Mouse (Mus musculus) natural killer cell, adult 2 months (primary cell): ENCODE data around the gene Hoxc13.

Source experiments
- DNase-seq, 2 experiments: peaks; one replicate each; pipeline ENCODE4 v3.0.0; 2022; ENCODE audit warnings: low spot score in 2 of 2

Gene Hoxc13

GRCm38 (mm10) chr15:102937036-102937666, 16.2 kb downstream of the Hoxc13 start:
- DNase-seq = no peak

- DNase-seq = no peak
Measured at GRCm38 (mm10) chr15:102939256-102940155, 18.6 kb downstream of the Hoxc13 start.

DNA sequence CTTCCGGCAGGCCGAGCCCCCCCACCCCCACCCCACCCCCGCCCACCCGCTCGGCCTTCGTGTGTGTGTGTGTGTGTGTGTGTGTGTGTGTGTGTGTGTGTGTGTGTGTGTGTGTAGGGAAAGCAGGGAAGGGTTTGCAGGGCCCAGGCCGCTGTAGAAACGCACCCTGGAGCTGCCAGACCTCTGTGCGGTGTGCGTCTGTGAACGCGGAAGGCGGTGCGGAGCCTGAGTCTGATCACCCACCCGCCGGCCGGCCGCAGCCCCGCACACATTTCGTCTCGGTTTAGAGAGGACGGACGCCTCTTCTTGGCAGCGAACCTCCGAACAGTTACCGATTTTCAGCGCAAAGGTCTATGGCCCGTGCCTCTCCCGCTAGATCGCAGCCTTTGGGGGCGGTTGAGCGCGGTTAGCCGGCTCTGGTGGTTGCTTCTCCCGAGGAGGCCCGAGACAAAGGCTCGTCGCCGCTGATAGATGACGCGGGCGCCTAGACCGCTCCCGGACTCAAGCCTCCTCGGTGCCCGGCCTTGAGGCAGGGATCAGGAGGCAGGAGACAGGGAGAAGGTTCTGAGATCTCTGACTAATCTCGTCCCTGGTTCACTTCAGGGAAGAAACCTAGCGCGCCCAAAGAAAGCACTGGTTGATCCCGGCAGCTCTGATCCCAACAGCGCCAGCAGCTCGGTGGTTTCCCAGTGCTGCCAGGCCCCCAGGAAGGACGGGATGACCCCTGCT, 22.0 kb downstream of the Hoxc13 start:
- DNase-seq = no peak

- DNase-seq = no peak
Measured at GRCm38 (mm10) chr15:102943468-102943813, 22.5 kb downstream of the Hoxc13 start.

GRCm38 (mm10) chr15:102945185-102946077, 24.5 kb downstream of the Hoxc13 start:
- DNase-seq = no peak

GRCm38 (mm10) chr15:102947276-102947675, 26.4 kb downstream of the Hoxc13 start:
- no peak for DNase-seq

- DNase-seq = no peak
Measured at GRCm38 (mm10) chr15:102948842-102949241, 27.9 kb downstream of the Hoxc13 start.

DNA sequence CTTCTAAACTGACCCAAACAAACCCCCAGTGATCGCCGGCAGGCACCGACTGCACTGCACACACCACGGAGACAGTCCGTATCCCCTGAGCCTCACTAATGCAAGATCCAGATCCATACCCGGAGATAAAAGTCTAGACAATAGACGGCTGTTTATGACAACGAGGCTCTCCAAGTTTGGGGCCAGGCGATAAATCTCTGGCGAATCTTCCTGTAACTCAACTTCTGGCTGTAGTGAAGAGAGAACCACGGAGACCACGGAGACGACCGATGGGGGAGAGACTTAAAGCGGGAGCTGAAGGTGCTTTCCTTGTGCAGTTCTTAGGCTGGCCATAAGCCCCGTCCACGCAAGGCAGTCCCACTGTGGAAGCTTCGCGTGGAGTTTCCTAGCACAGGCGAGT, 28.8 kb downstream of the Hoxc13 start:
- DNase-seq = no peak

GRCm38 (mm10) chr15:102950877-102951276, 30.0 kb downstream of the Hoxc13 start:
- DNase-seq = no peak

- DNase-seq = no peak
Measured at GRCm38 (mm10) chr15:102953561-102953960, 32.7 kb downstream of the Hoxc13 start.

- DNase-seq = no peak
Measured at GRCm38 (mm10) chr15:102954192-102955006, 33.5 kb downstream of the Hoxc13 start, which contains the start of gene Hoxc11. TSS of gene Hoxc11 (plus strand) at chr15:102954427.

GRCm38 (mm10) chr15:102955007-102955382, 34.1 kb downstream of the Hoxc13 start:
- DNase-seq = no peak

- no peak for DNase-seq
Measured at GRCm38 (mm10) chr15:102955833-102956640, 35.1 kb downstream of the Hoxc13 start.

- no peak for DNase-seq
Measured at GRCm38 (mm10) chr15:102956906-102957305, 36.0 kb downstream of the Hoxc13 start.

- DNase-seq = no peak
Measured at GRCm38 (mm10) chr15:102959663-102960191, 38.8 kb downstream of the Hoxc13 start.

GRCm38 (mm10) chr15:102961728-102962127, 40.8 kb downstream of the Hoxc13 start:
- DNase-seq = no peak

GRCm38 (mm10) chr15:102962492-102962891, 41.6 kb downstream of the Hoxc13 start:
- no peak for DNase-seq

GRCm38 (mm10) chr15:102963259-102963658, 42.4 kb downstream of the Hoxc13 start:
- DNase-seq = no peak
